Mouse (Mus musculus): ENCODE measurements around the gene Speg.

DNA sequence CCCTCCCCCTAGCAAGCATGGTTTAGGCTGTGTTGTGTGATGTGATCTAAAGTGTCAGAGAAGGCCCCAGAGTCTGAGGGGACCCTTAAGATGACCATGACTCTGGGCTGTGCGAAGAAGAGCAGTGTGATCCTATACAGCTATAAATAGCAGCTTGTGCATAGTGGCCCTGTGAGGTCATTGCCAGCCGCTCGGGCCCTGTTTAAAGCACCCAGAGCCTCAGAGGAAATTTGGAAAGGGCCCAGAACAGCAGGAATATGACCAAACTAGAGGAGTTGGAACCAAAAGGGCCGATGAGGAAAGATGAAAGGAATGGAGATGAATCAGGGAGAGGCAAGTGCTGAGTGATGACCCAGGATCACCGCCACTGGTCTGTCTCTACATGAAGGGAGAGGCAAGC, 27.8 kb upstream of the Speg start:
- no peak for TF ChIP-seq POLR2A (IDR thresholded peaks at IDR 0.05; ENCODE audit: control insufficient read depth, extremely low read depth, insufficient read depth, low read length, poor library complexity)
- no peak for TF ChIP-seq CTCF (IDR thresholded peaks at IDR 0.05; ENCODE audit: borderline replicate concordance, control insufficient read depth, extremely low read depth, insufficient read depth, low read length, poor library complexity)
